Mouse (Mus musculus) hindbrain, postnatal 0 days (tissue): ENCODE results near the gene Mipol1. TPM values are rescaled to one million over a fixed set of nuclear protein-coding genes. Genes with fewer than 3 reads are reported as not detected.

Source experiments
- ATAC-seq: fragments of 200-750 bp; cut with Nextera tagmentation; 2 replicates; pipeline ENCODE4 v1.8.0; 2017; ENCODE audit warnings: mild to moderate bottlenecking, moderate TSS enrichment, moderate library complexity
- DNase-seq: peaks from one replicate; pipeline ENCODE4 v3.0.0-alpha.2; 2015; ENCODE audit warnings: low spot score
- H3K27ac ChIP-seq: fragments of 300-500 bp; sonication (generic); 2 replicates; pipeline ENCODE4 v1.5.1; 2014; ENCODE audit warnings: mild to moderate bottlenecking
- H3K27me3 ChIP-seq: fragments of 300-500 bp; sonication (generic); 2 replicates; pipeline ENCODE4 v1.6.1; 2014; ENCODE audit warnings: low read length, mixed read lengths; ENCODE audit not compliant: insufficient read depth
- H3K36me3 ChIP-seq: fragments of 300-500 bp; sonication (generic); 2 replicates; pipeline ENCODE4 v1.6.1; 2014; ENCODE audit warnings: low read length, mixed read lengths; ENCODE audit not compliant: insufficient read depth
- H3K4me1 ChIP-seq: fragments of 300-500 bp; sonication (generic); 2 replicates; pipeline ENCODE4 v1.6.1; 2014; ENCODE audit warnings: antibody characterized with exemption, low read length, mixed read lengths; ENCODE audit not compliant: insufficient read depth
- H3K4me2 ChIP-seq: fragments of 300-500 bp; sonication (generic); 2 replicates; pipeline ENCODE4 v1.6.1; 2014; ENCODE audit warnings: low read depth, mild to moderate bottlenecking, low read length, moderate library complexity, mixed read lengths
- H3K4me3 ChIP-seq: fragments of 300-500 bp; sonication (generic); 2 replicates; pipeline ENCODE4 v1.5.1; 2014; ENCODE audit warnings: low read length
- H3K9ac ChIP-seq: fragments of 300-500 bp; sonication (generic); replicated peaks from 2 replicates; pipeline ENCODE4 v1.6.1; 2014; ENCODE audit warnings: mild to moderate bottlenecking, low read length, moderate library complexity, mixed read lengths
- H3K9me3 ChIP-seq: fragments of 300-500 bp; sonication (generic); 2 replicates; pipeline ENCODE4 v1.6.1; 2016; ENCODE audit warnings: low read length, mixed read lengths
- CTCF ChIP-seq: IDR thresholded peaks from 2 replicates; pipeline ENCODE4 v1.5.1; 2016; ENCODE audit warnings: antibody characterized with exemption, control low read depth, low read depth
- WGBS: fragments of 180-500 bp; shearing (Covaris S2); extraction: QIAGEN DNeasy Blood & Tissue Kit; methylation state at CpG from one replicate; pipeline ENCODE4 v1.1.7; 2014; 5-methylcytosine and 5-hydroxymethylcytosine counted together
- polyA plus RNA-seq: library from polyadenylated mRNA; unstranded; fragments of >200 nt; fragmentation: Nextera tagmentation; extraction: Ambion mirVana; gene quantifications from 2 replicates; pipeline ENCODE4 v1.2.1, GENCODE M21; 2015
- total RNA-seq: library from RNA; depleted of rRNA; stranded (reverse); fragments of >200 nt; gene quantifications from 2 replicates; pipeline ENCODE4 v1.2.3, GENCODE M21; 2014

Mipol1 gene
- total and polyA plus RNA-seq, 2 experiments from 2014 or later: 4.5 to 6.3 TPM

DNA sequence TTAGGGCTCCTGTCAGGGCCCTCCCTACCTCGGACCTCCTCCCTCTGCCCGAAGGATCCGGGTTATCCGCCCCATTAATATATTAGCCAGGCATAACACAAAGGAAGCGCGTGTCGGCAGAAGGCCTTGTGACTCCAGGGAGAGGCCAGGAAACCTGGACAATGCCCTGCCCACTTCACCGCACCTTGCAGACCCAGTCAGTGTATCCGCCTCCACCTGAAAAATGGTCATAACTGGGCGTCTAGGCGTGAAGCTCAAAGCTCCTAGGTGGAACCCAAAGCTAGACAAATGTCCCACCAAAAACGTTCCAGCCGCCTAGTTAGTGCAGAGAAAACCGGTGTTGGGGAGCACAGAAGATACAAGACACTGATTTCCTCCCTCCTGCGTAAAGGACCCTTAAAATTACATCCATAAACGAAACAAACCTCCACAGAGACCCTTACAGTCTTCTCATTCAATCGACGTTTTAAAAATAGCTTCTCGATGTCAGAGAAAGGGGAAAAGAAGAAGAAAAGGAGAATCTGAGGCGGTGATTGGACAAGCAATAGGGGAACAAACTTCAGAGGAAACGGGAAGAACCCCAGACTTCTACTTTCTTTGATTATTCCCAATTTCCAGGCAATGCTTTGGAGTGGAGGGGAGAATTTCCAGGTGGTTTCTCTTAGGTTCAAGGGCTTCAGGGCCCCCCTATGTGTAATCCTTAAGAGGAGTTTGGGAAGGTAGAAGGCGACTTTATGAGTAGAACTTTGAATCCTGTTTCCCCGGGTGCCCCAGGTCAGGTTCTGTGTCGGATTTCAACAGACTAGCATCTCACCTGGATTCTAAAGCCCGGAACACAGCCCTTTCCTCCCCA, 306.1 kb downstream of the Mipol1 start:
- no peaks in the 10 kb centered on the region for H3K4me1 ChIP-seq
- H3K9ac ChIP-seq: no peak overlapping the region
- peaks cover 78% of the 10 kb centered on the region for H3K27me3 ChIP-seq
- H3K36me3 ChIP-seq: no peaks in the 10 kb centered on the region
- H3K4me3 ChIP-seq: no peak overlapping the region
- H3K27ac ChIP-seq: no peak overlapping the region
- 1% methylated on average over 25 of the region's 25 CpGs for WGBS
- DNase-seq (no peak), ATAC-seq (no peak)
- no peak for TF ChIP-seq CTCF
- H3K9me3 ChIP-seq: no peaks in the 10 kb centered on the region
- no peak overlapping the region for H3K4me2 ChIP-seq

DNA sequence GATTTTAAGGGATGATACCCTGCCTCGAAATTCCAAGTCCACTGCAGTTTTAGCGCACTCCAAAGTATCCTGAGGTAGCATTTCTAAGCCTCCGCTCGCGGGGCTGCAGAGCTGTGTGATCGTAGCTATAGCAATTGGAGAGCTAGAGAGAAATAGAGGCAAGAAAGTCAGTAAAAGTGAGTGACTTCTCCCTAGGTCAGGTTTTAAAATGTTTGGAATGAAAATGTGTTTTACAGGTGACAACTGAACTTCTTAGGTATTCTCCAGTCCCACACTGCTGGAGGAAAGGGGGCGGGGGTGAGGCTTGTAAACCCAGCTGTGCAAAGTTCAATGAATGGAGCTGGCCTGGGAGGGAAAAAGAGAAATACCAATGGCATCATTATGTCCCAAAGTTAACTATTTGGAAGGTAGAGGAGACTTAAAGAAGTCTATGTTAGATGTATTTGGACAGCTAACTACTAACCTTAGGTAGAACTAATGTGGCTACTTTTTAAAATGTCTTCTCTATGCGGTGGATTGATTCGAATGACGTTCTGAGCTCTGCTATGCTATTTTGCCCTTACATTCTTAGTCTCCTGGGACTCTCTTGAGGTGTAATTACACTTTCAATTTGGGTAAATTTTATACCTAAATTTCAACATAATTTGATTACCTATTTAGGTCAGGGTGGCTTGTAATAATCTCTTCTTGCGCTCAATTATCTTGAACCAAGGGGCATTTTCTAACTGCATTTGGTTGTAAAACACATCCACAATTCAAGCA, 306.9 kb downstream of the Mipol1 start:
- Histone ChIP-seq H3K9ac (no peak overlapping the region), H3K9me3 (no peaks in the 10 kb centered on the region), H3K27me3 (peaks cover 79% of the 10 kb centered on the region), H3K27ac (no peak overlapping the region), H3K36me3 (no peaks in the 10 kb centered on the region), H3K4me2 (no peak overlapping the region), H3K4me3 (no peak overlapping the region), H3K4me1 (no peaks in the 10 kb centered on the region)
- ATAC-seq (no peak), DNase-seq (no peak)
- WGBS: 3% methylated on average over 11 of the region's 11 CpGs
- TF ChIP-seq CTCF: no peak

DNA sequence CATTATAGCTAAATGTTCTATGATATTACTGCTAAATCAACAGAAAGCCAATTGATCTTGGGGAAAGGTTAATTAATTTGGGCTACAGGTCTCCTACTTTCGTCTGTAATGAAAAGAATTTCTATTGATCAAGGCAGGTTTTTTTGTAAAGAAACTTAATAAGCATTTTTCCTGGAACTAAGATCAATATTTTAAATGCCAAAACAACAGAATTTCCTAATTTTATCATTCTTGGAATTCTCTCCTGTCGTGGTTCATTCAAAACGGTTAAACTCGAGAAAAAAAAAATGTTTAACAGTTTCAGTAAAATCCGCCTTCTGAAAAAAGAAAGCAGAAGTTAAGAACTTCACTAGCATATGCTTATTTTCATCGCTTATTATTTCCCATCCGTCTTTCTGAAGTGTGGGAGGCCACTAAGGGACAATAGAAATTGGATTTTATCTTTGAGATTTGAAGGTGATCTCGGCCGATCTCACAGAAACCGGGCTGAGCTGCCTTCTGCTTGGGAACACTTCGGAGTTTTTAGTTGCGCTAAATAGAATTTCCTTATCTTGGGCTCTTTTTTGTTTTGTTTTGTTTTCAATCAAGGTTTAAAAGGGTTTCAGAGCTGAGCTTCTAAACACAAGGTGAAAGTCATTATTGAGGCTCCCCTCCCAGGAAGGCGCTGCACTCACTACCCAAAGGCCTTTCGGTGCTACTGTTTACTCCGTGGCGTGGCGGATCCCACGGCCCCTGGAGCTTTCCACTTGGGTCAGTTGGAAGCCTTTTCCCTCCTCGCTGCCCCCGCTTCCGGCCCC, 307.8 kb downstream of the Mipol1 start:
- ATAC-seq (no peak), DNase-seq (no peak)

DNA sequence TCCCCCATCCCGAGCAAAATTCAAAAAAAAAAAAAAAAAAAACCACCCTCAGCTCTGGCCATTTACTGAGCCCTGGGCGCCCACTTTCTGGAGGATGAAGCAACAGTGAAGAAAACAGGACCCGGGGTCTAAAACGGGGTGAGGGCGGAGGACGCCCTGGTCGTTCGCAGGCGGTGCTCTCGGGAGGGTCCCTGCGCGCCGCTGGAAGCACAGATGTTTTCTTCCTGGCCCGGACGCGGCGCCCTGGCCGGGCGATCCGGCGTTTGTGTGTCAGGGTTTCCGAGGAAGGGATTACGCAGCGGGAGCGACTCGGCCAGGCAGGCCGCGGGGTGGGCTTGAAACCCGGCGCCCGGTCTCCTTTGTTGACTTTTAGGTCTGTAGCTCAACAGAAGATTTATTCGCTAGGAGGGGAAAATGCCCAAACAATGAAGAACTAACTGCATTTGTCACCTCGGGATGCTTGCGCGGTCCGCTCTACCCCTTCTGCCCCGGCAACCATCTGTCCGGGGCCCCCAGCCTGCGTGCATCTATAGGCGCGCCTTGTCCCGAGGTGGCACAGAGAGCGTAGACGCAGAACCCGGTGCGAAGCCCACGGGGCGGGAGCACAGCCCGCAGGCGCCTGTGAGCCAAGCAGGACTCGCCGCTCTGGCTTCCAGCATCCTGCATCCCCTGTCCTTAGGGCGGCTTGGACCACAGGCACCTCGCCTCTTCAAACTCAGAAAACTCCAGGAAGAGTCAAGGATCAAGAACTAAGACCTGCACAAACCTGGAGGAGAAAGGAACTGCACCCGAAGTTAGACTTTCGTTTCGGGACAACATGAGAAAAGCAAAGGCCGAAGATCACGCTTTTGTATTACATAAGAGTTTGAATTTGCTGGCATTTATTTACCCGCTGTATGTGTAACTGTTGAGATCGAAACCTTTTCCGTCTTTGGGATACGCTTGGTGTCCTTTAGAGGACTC, 308.6 kb downstream of the Mipol1 start:
- Histone ChIP-seq H3K9me3 (no peaks in the 10 kb centered on the region), H3K27me3 (peaks cover 78% of the 10 kb centered on the region), H3K4me2 (peak overlapping the region; percentile 21; the same call in 1 of the 2 replicates), H3K27ac (no peak overlapping the region), H3K9ac (no peak overlapping the region), H3K36me3 (no peaks in the 10 kb centered on the region), H3K4me3 (0 out of 2 replicates have a peak overlapping the region, but pooled peaks have one; percentile 11), H3K4me1 (no peaks in the 10 kb centered on the region)
- DNase-seq: no peak
- ATAC-seq: no peak
- under 1% methylated on average over 63 of the region's 63 CpGs for WGBS
- TF ChIP-seq CTCF: no peak

More for the DNA sequence above, 307.8 kb downstream of the Mipol1 start:
- no peaks in the 10 kb centered on the region for H3K9me3 ChIP-seq
- H3K27ac ChIP-seq: no peak overlapping the region
- no peaks in the 10 kb centered on the region for H3K36me3 ChIP-seq
- H3K27me3 ChIP-seq: peaks cover 79% of the 10 kb centered on the region
- H3K9ac ChIP-seq: no peak overlapping the region
- 0 out of 2 replicates have a peak overlapping the region, but pooled peaks have one; percentile 11 for H3K4me3 ChIP-seq
- WGBS: 2% methylated on average over 21 of the region's 21 CpGs
- H3K4me2 ChIP-seq: peak overlapping the region; percentile 21; the same call in 1 of the 2 replicates
- TF ChIP-seq CTCF: no peak
- no peaks in the 10 kb centered on the region for H3K4me1 ChIP-seq

DNA sequence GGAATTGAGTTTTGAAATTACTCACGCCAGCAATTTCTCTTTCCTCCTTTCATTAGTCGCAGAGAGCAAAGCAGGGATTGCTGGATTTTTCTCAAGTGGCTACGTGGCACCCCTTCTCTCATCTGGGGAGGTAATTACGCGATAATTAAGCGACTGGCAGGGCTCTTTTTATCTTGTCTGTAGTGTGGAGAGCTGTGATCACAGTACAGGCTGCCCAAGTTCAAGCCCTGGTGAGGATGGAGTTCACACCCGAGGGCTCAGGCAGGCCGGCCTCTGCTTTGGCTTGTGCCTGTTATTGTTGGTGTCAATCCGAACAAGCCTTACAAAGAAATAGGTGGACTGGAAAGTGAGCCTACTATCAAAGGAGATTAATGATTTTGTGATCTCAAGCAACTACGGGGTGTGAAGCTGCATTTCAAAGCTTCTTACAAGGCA, 309.3 kb downstream of the Mipol1 start:
- no peak for DNase-seq
- no peaks in the 10 kb centered on the region for H3K9me3 ChIP-seq
- no peaks in the 10 kb centered on the region for H3K4me1 ChIP-seq
- H3K27me3 ChIP-seq: peaks cover 76% of the 10 kb centered on the region
- H3K4me3 ChIP-seq: no peak overlapping the region
- no peak overlapping the region for H3K27ac ChIP-seq
- no peak overlapping the region for H3K4me2 ChIP-seq
- no peak for ATAC-seq
- H3K9ac ChIP-seq: no peak overlapping the region
- no peak for TF ChIP-seq CTCF
- whole genome bisulfite sequencing: 1% methylated on average over 10 of the region's 10 CpGs
- no peaks in the 10 kb centered on the region for H3K36me3 ChIP-seq
